Mouse (Mus musculus) left cerebral cortex, adult 9 months (tissue): ENCODE results near the gene Rab43.
"Not testable (repeated sequence)": the region's sequence is repeated elsewhere in the genome, so short reads cannot be mapped to it uniquely, and the experiment has no call there.

ENCODE experiments used
- DNase-seq, 2 experiments: peaks; one replicate each; pipeline ENCODE4 v3.0.0; 2022; ENCODE audit warnings: low spot score in 2 of 2

Gene Rab43

GRCm38 (mm10) chr6:87786621-87787020 lies 25.3 kb downstream of the Rab43 start:
- DNase-seq: no peak

GRCm38 (mm10) chr6:87784033-87784432 lies 27.9 kb downstream of the Rab43 start:
- no peak for DNase-seq

GRCm38 (mm10) chr6:87780546-87781301 lies 31.2 kb downstream of the Rab43 start:
- no peak for DNase-seq

GRCm38 (mm10) chr6:87779174-87780165 lies 32.5 kb downstream of the Rab43 start:
- DNase-seq: no peak

GRCm38 (mm10) chr6:87778294-87779173 lies 33.4 kb downstream of the Rab43 start:
- no peak for DNase-seq

- DNase-seq: no peak
These were observed 34.1 kb downstream of the Rab43 start, which contains the start of gene Gp9 for GRCm38 (mm10) chr6:87777842-87778241. Gp9 (plus strand) TSS chr6:87778072.

GRCm38 (mm10) chr6:87776663-87777062 lies 35.3 kb downstream of the Rab43 start:
- DNase-seq: no peak

GRCm38 (mm10) chr6:87775588-87776245 lies 36.2 kb downstream of the Rab43 start:
- no peak for DNase-seq

- no peak for DNase-seq
These were observed 37.1 kb downstream of the Rab43 start for GRCm38 (mm10) chr6:87774909-87775308.

- no peak for DNase-seq
These were observed 37.5 kb downstream of the Rab43 start for GRCm38 (mm10) chr6:87774466-87774865.

GRCm38 (mm10) chr6:87770626-87771025 lies 41.3 kb downstream of the Rab43 start:
- DNase-seq: no peak

- DNase-seq: not testable (repeated sequence)
These were observed 47.7 kb downstream of the Rab43 start for GRCm38 (mm10) chr6:87764296-87764695.

- no peak for DNase-seq
These were observed 48.3 kb downstream of the Rab43 start for GRCm38 (mm10) chr6:87763376-87764280.

- DNase-seq: no peak
These were observed 49.8 kb downstream of the Rab43 start for GRCm38 (mm10) chr6:87762161-87762560.

GRCm38 (mm10) chr6:87759850-87760249 lies 52.1 kb downstream of the Rab43 start:
- no peak for DNase-seq

GRCm38 (mm10) chr6:87759404-87759803 lies 52.6 kb downstream of the Rab43 start:
- DNase-seq: no peak

GRCm38 (mm10) chr6:87756896-87757295 lies 55.1 kb downstream of the Rab43 start:
- DNase-seq: no peak

GRCm38 (mm10) chr6:87755196-87755595 lies 56.8 kb downstream of the Rab43 start:
- DNase-seq: no peak

GRCm38 (mm10) chr6:87751574-87751973 lies 60.4 kb downstream of the Rab43 start:
- no peak for DNase-seq
